Mouse (Mus musculus) liver, postnatal 0 days (tissue): ENCODE measurements around the gene Xpc.

Experiments used
- CTCF ChIP-seq: sonication (generic); IDR thresholded peaks from 2 replicates; pipeline ENCODE4 v1.5.1; 2016; ENCODE audit warnings: antibody characterized with exemption, low read depth
- EP300 ChIP-seq: IDR thresholded peaks from 2 replicates; pipeline ENCODE4 v1.6.1; 2016; ENCODE audit warnings: antibody characterized with exemption, low read depth, mild to moderate bottlenecking

GRCm38 (mm10) chr6:91541276-91541675 lies 25.6 kb upstream of the Xpc start:
- TF ChIP-seq CTCF: no peak
- no peak for TF ChIP-seq EP300
